Mouse (Mus musculus): ENCODE data around the gene Shoc2. TPM values are rescaled to one million over a fixed set of nuclear protein-coding genes. Genes with fewer than 3 reads are reported as not detected.
A peak's percentile ranks its signal among the peaks of the same experiment; 100 is the strongest.
"Not testable (repeated sequence)": the region's sequence is repeated elsewhere in the genome, so short reads cannot be mapped to it uniquely, and the experiment has no call there.

The Shoc2 gene
- polyA plus RNA-seq, 1 experiment from 2014 or later = 41.7 TPM

DNA sequence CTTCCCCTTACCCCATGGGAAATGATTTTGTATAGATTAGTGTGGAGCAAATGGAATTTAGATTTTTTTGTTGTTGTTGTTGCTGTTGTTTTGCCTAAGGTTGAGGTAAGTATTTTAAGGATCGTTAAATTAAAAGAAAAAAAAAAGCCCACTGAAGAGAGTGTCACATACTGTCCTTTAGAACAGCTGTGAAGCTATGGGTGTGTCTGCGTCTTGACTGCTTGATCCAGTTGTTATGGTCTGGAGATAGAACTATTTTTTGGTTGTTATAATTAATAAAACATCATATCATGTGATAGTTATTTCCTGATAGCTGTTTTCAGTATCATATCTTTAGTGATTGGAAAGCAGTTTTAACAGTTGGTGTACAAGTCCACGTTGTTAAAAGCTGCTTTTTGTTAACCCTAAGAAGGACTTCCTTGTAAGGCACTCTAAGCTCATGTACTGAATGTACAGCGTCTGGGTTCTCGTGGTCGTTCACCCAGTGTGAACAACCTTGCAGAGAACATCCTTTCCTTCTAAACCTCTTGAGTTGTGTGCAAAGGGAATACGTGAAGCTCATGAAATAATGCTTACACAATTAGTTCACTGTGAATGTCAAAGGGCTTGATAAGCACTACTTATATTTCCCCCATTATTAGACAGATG is 39.1 kb upstream of the Shoc2 start:
- 79% methylated on average over 7 of the region's 7 CpGs for WGBS
- H3K27ac ChIP-seq = no peak overlapping the region
- H3K36me3 ChIP-seq = peaks cover 14% of the 10 kb centered on the region
- H3K4me3 ChIP-seq (replicated peaks) = peak overlapping the region; percentile 98
- no peaks in the 10 kb centered on the region for H3K9me3 ChIP-seq
- no peak overlapping the region for H3K9ac ChIP-seq (replicated peaks)
- H3K4me2 ChIP-seq = peak overlapping the region; percentile 62
- H3K27me3 ChIP-seq = no peaks in the 10 kb centered on the region
- ATAC-seq (ENCODE audit: insufficient number of reproducible peaks, insufficient read depth, low FRiP score, low TSS enrichment, low read depth) = no peak
- H3K4me1 ChIP-seq (replicated peaks) = peaks cover 33% of the 10 kb centered on the region

DNA sequence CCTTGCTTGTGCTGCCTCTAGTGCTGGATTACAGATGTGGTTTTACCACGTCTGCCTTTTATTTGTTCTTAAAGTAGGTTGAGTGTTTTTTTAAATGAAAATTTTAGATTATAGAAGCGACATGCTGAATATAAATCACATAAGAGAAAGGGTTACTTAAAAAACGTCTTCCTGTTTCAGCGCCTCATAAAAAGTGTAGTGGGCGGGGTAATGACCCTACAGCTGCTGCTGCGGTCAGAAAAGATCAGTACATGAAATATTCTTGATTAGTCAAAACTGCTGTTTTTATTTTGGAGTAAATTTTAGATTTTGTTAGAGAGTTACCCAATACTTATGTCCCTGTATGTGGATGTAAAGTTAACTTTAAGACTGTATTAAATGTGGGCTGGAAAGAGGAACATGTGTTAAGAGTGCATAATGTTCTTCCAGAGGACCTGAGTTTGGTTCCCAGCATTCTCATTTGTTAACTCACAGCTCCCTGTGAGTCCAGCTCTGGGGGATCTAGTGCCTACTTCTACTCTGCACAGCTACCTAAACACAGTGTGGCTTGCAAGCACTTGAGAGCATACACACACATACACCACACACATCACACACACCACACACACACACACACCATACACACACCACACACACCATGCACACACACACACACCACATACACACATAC is 37.9 kb upstream of the Shoc2 start:
- Histone ChIP-seq H3K4me1 (replicated peaks) (peaks cover 30% of the 10 kb centered on the region), H3K27me3 (no peaks in the 10 kb centered on the region), H3K27ac (peak overlapping the region; percentile 35; the same call in 1 of the 2 replicates), H3K4me3 (replicated peaks) (no peak overlapping the region), H3K36me3 (peaks cover 22% of the 10 kb centered on the region), H3K9ac (replicated peaks) (no peak overlapping the region), H3K9me3 (no peaks in the 10 kb centered on the region), H3K4me2 (peak overlapping the region; percentile 62)
- no peak for ATAC-seq (ENCODE audit: insufficient number of reproducible peaks, insufficient read depth, low FRiP score, low TSS enrichment, low read depth)
- WGBS = 32% methylated on average over 6 of the region's 6 CpGs

- peaks cover 30% of the 10 kb centered on the region for H3K4me1 ChIP-seq (replicated peaks)
- not testable (repeated sequence) for H3K4me2 ChIP-seq; H3K9me3 ChIP-seq; ATAC-seq (ENCODE audit: insufficient number of reproducible peaks, insufficient read depth, low FRiP score, low TSS enrichment, low read depth); H3K27me3 ChIP-seq; H3K9ac ChIP-seq (replicated peaks); H3K4me3 ChIP-seq (replicated peaks)
- peaks cover 25% of the 10 kb centered on the region for H3K36me3 ChIP-seq
- peak overlapping the region; percentile 35; the same call in 1 of the 2 replicates for H3K27ac ChIP-seq
Observed at GRCm38 (mm10) chr19:53906703-53907070, 37.4 kb upstream of the Shoc2 start.

- no peaks in the 10 kb centered on the region for H3K9me3 ChIP-seq
- WGBS = 87% methylated on average over 4 of the region's 4 CpGs
- no peaks in the 10 kb centered on the region for H3K27me3 ChIP-seq
- no peak for ATAC-seq (ENCODE audit: insufficient number of reproducible peaks, insufficient read depth, low FRiP score, low TSS enrichment, low read depth)
- H3K4me2 ChIP-seq = no peak overlapping the region
- H3K27ac ChIP-seq = no peak overlapping the region
- no peaks in the 10 kb centered on the region for H3K4me1 ChIP-seq (replicated peaks)
- H3K4me3 ChIP-seq (replicated peaks) = no peak overlapping the region
- peaks cover 86% of the 10 kb centered on the region for H3K36me3 ChIP-seq
- no peak overlapping the region for H3K9ac ChIP-seq (replicated peaks)
Observed at GRCm38 (mm10) chr19:53914950-53915349, 29.2 kb upstream of the Shoc2 start.

- ATAC-seq (ENCODE audit: insufficient number of reproducible peaks, insufficient read depth, low FRiP score, low TSS enrichment, low read depth) = no peak
- Histone ChIP-seq H3K9ac (replicated peaks) (no peak overlapping the region), H3K4me2 (no peak overlapping the region), H3K27me3 (no peaks in the 10 kb centered on the region), H3K4me3 (replicated peaks) (no peak overlapping the region), H3K36me3 (peaks cover 84% of the 10 kb centered on the region), H3K9me3 (no peaks in the 10 kb centered on the region), H3K27ac (no peak overlapping the region), H3K4me1 (replicated peaks) (no peaks in the 10 kb centered on the region)
- WGBS = 91% methylated on average over 10 of the region's 10 CpGs
Observed at GRCm38 (mm10) chr19:53919541-53919940, 24.6 kb upstream of the Shoc2 start.

GRCm38 (mm10) chr19:53921996-53922395 is 22.1 kb upstream of the Shoc2 start:
- H3K4me3 ChIP-seq (replicated peaks); H3K4me1 ChIP-seq (replicated peaks); H3K9me3 ChIP-seq; H3K9ac ChIP-seq (replicated peaks); ATAC-seq (ENCODE audit: insufficient number of reproducible peaks, insufficient read depth, low FRiP score, low TSS enrichment, low read depth); H3K27ac ChIP-seq; H3K27me3 ChIP-seq; H3K4me2 ChIP-seq: not testable (repeated sequence)
- H3K36me3 ChIP-seq = peaks cover 79% of the 10 kb centered on the region
- 92% methylated on average over 3 of the region's 3 CpGs for WGBS

DNA sequence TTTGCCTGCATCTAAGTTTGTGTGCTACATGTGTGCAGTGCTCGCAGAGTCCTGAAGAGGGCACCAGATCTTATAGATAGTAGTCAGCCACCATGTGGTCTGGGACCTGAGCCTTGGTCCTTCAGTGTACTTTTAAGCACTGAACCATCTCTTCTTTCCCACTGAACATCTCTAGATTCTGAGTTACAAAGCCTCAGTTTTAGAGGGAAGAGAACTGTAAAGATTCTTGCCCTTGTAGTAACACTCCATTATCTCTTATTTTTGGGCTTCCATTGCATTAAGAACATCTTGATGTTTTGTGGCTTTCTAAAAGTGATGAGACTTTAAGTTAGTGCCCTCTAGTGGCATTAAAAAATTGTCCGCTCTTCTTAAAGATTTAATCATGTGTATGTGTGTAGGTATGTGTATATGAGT is 18.8 kb upstream of the Shoc2 start:
- no peaks in the 10 kb centered on the region for H3K27me3 ChIP-seq
- no peak overlapping the region for H3K9ac ChIP-seq (replicated peaks)
- no peaks in the 10 kb centered on the region for H3K9me3 ChIP-seq
- ATAC-seq (ENCODE audit: insufficient number of reproducible peaks, insufficient read depth, low FRiP score, low TSS enrichment, low read depth) = no peak
- no peak overlapping the region for H3K4me3 ChIP-seq (replicated peaks)
- H3K36me3 ChIP-seq = peaks cover 73% of the 10 kb centered on the region
- H3K4me1 ChIP-seq (replicated peaks) = no peaks in the 10 kb centered on the region
- H3K4me2 ChIP-seq = no peak overlapping the region
- WGBS = 87% methylated on average over 2 of the region's 2 CpGs
- no peak overlapping the region for H3K27ac ChIP-seq

- Histone ChIP-seq H3K9me3 (no peaks in the 10 kb centered on the region), H3K4me3 (replicated peaks) (no peak overlapping the region), H3K36me3 (peaks cover 73% of the 10 kb centered on the region)
Observed at GRCm38 (mm10) chr19:53926705-53927104, 17.4 kb upstream of the Shoc2 start.

GRCm38 (mm10) chr19:53929218-53929617 is 14.9 kb upstream of the Shoc2 start:
- Histone ChIP-seq H3K36me3 (peaks cover 75% of the 10 kb centered on the region), H3K4me3 (replicated peaks) (no peak overlapping the region), H3K9me3 (no peaks in the 10 kb centered on the region), H3K27me3 (no peaks in the 10 kb centered on the region), H3K4me1 (replicated peaks) (no peaks in the 10 kb centered on the region), H3K4me2 (no peak overlapping the region), H3K9ac (replicated peaks) (no peak overlapping the region), H3K27ac (no peak overlapping the region)
- 92% methylated on average over 3 of the region's 3 CpGs for WGBS
- no peak for ATAC-seq (ENCODE audit: insufficient number of reproducible peaks, insufficient read depth, low FRiP score, low TSS enrichment, low read depth)

More at GRCm38 (mm10) chr19:53926705-53927104, 17.4 kb upstream of the Shoc2 start:
- ATAC-seq (ENCODE audit: insufficient number of reproducible peaks, insufficient read depth, low FRiP score, low TSS enrichment, low read depth) = no peak
- no peak overlapping the region for H3K4me2 ChIP-seq
- H3K27me3 ChIP-seq = no peaks in the 10 kb centered on the region
- no peak overlapping the region for H3K27ac ChIP-seq
- no peaks in the 10 kb centered on the region for H3K4me1 ChIP-seq (replicated peaks)
- WGBS = 89% methylated on average over 1 of the region's 1 CpGs
- no peak overlapping the region for H3K9ac ChIP-seq (replicated peaks)

- H3K4me1 ChIP-seq (replicated peaks) = no peaks in the 10 kb centered on the region
- no peaks in the 10 kb centered on the region for H3K27me3 ChIP-seq
- no peak overlapping the region for H3K27ac ChIP-seq
- no peaks in the 10 kb centered on the region for H3K9me3 ChIP-seq
- H3K4me3 ChIP-seq (replicated peaks) = no peak overlapping the region
- H3K9ac ChIP-seq (replicated peaks) = no peak overlapping the region
- no peak overlapping the region for H3K4me2 ChIP-seq
- ATAC-seq (ENCODE audit: insufficient number of reproducible peaks, insufficient read depth, low FRiP score, low TSS enrichment, low read depth) = no peak
- peaks cover 52% of the 10 kb centered on the region for H3K36me3 ChIP-seq
Observed at GRCm38 (mm10) chr19:53933050-53933449, 11.1 kb upstream of the Shoc2 start.

GRCm38 (mm10) chr19:53934046-53934445 is 10.1 kb upstream of the Shoc2 start:
- H3K9ac ChIP-seq (replicated peaks) = no peak overlapping the region
- ATAC-seq (ENCODE audit: insufficient number of reproducible peaks, insufficient read depth, low FRiP score, low TSS enrichment, low read depth) = no peak
- H3K4me3 ChIP-seq (replicated peaks) = no peak overlapping the region
- no peaks in the 10 kb centered on the region for H3K4me1 ChIP-seq (replicated peaks)
- no peak overlapping the region for H3K4me2 ChIP-seq
- H3K9me3 ChIP-seq = no peaks in the 10 kb centered on the region
- H3K36me3 ChIP-seq = peaks cover 52% of the 10 kb centered on the region
- no peak overlapping the region for H3K27ac ChIP-seq
- H3K27me3 ChIP-seq = no peaks in the 10 kb centered on the region

DNA sequence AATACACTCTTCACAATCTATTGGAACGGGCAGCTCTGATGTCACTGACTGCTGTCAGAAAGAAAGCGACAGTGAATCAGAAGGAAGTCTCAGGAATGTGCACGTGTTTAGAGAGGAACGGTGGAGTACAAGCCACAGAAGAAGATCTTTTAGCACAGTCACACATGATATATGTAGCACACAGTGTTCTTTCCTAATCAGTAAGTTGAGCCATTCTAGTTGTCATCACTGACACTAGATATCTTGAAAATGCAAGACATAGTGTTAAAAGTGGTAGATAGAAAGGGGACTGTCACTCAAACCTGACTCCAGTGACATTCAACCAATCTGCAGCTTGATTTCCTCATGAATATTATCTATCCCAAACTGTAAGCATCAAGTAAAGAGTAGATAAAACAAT is 4.6 kb upstream of the Shoc2 start:
- Histone ChIP-seq H3K27me3 (no peaks in the 10 kb centered on the region), H3K4me1 (replicated peaks) (no peaks in the 10 kb centered on the region), H3K9ac (replicated peaks) (no peak overlapping the region), H3K27ac (no peak overlapping the region), H3K9me3 (no peaks in the 10 kb centered on the region), H3K4me3 (replicated peaks) (no peak overlapping the region), H3K4me2 (no peak overlapping the region), H3K36me3 (peaks cover 15% of the 10 kb centered on the region)
- 89% methylated on average over 4 of the region's 4 CpGs for WGBS
- ATAC-seq (ENCODE audit: insufficient number of reproducible peaks, insufficient read depth, low FRiP score, low TSS enrichment, low read depth) = no peak

Data from limb, embryonic 12.5 days (tissue).